Mouse (Mus musculus): ENCODE measurements around the gene Cav1. TPM values are rescaled to one million over a fixed set of nuclear protein-coding genes. Genes with fewer than 3 reads are reported as not detected.

Gene Cav1
- 7.2 and 7.4 TPM in 2 replicates for polyA plus RNA-seq (2012; rRNA removed)

DNA sequence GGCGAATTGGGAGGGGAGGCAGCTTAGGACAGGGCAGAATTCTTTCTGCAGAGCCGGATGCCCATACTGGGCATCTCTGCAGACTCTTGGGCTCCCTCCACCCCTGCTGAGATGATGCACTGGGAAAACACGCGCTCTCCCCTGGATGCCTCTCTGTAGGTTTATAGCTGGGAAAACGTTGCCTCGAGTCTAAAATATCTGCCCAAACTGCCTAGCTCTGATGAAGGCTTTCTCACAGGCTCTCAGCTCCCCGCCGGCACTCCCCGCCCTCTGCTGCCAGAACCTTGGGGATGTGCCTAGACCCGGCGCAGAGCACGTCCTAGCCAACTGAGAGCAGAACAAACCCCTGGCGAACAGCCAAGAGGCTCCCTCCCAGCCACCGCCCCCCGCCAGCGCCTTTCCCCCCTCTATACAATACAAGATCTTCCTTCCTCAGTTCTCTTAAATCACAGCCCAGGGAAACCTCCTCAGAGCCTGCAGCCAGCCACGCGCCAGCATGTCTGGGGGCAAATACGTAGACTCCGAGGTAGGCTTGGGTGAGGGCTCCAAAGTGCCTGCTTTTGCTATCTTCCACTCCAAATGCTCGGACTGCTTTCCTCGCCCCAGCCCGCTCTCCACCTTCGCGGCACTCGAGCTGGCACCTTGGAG, at the start of gene Cav1:
Cav1 (plus strand) TSS at position 382 of the 648 bp plus-strand sequence.

DNA sequence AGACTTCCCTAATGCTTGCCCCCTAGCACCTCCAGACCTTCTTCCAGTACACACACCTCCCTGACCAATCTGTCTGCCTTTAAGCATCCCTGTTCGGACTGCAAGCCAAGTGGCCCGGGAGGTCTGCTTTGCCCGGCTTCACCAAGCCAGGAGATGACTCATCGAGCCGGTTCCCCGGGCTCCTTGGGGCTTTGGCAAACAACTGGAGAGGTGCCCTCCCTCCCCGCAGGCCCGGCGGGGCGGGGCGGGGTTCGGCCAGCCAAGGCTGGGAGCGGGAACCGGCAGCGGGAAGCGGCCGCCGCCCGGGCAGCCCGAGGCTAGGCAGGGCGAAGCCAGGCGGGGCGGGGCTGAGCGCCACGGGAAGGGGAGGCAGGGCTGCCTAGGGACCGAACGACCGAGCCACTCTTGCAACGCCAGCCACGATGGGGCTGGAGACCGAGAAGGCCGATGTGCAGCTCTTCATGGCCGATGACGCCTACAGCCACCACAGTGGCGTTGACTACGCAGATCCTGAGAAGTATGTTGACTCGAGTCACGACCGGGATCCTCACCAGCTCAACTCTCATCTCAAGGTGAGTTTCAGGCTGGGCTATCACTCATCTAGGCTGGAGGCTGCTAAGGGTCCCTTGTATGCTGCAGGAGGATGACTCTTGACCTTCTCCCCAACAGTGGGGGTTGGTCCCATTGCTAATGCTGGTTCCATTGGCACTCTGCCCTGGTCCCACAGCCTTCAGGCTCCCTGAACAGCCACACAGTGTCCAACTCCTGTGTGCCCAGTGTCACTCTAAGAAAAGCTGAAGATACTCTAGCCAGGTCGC, 25.0 kb upstream of the Cav1 start, which contains the start of gene Cav2:
Cav2 (plus strand) TSS at position 247 of the 818 bp plus-strand sequence.

Other genes with a start within 250 kb of the Cav1 start
- 7.4 and 7.6 TPM in 2 replicates for gene Tes, start 241.2 kb upstream of the Cav1 start, polyA plus RNA-seq (2012; rRNA removed)
- gene Cav2, start 25.1 kb upstream of the Cav1 start, polyA plus RNA-seq (2012; rRNA removed), result 1.9 and 2.4 TPM in 2 replicates
- 6.0 and 6.6 TPM in 2 replicates for gene Met, start 157.5 kb downstream of the Cav1 start, polyA plus RNA-seq (2012; rRNA removed)